Mouse (Mus musculus) layer of hippocampus, adult 11-12 months (tissue): Measurements from ENCODE around the gene Itch.
A peak's percentile ranks its signal among the peaks of the same experiment; 100 is the strongest.
"Not testable (repeated sequence)": the region's sequence is repeated elsewhere in the genome, so short reads cannot be mapped to it uniquely, and the experiment has no call there.

Source experiments
- DNase-seq: peaks from one replicate; pipeline ENCODE4 v3.0.0; 2022; ENCODE audit warnings: low spot score

Gene Itch

DNA sequence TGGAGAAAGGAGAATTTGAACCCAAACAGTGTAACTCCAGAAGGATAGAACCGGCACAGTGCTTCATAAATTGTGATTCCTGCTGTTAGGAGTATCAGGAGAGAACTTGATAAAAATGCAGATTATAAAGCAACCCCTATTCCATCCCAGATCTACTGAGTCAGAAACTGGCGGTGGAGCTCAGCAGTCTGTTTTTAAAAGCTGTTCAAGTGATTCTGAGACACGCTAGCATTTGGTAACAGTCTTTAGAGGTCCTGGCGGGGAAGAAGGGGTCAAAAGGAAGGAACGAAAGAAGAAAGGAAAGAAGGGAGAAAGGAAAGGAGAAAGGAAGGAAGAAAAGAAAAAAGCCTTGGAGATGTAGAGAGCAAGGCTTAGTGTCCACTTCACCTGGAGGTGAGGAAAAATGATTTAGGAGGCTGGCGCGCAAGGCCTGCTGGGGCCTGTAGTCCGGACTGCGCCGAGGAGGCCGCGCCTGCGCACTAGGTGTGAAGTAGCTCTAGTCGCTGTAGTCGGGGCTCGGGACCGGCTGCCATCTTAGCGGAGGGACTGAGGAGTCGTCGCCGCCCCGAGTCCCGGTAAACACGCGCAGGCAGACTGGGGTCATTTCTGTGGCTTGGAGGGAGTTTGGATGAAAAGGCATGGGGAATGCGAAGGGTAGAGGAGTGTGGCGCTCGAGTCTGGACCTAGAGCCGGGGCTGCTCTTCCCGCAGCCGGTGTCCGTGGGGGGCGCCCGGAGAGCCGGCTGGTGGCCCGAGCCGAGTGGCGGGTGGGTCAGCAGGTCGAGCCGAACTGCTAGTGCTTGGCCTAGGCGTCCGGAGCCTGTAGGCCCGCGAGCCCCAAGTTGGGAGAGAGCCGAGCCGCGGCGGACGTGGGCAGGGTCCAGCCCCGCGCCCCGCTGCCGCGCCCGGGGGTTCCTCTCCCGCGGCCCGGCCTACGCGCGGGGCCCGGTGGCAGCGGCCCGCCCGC, at the start of gene Itch:
Itch (plus strand) TSS at position 499 of the 966 bp plus-strand sequence.
- DNase-seq: peak; percentile 91

DNA sequence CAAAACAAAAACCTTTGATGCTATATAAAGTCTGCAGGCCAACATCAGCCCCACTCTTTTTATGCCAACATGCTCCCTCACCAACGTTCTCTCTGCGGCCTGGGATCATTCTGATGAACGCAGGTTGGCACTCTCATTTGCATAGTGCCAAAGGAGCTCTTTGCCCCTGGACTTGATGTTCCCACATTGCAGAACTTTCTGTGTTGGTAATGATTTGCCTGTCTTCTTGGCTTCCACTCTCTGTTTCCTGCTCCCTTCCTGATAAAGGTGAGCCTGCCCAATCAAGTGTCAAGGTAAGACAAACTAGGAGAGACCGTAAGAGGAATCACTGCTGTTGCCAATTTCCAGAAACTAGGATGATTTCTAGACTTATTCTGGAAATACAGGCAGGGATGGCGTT, 48.8 kb upstream of the Itch start:
- no peak for DNase-seq

DNA sequence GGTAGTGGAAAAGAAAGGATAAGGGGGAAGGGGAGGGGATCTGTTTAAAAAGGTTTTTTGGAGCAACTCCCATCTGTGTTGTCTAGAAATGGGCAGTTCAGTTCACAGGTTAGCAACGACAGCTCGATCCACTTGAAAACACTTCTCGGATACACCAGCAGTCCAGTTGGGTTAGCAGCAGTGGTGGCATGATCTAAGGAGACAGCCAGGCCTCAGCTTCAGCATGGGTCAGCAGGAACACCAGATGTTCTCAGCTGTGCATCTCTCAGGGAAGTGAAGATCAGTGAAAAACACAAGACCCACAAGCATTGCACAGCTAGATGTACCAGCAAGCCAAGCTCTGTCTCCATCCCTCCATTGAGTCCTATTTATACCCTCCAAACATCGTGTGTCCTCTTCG, 47.0 kb upstream of the Itch start:
- no peak for DNase-seq

DNA sequence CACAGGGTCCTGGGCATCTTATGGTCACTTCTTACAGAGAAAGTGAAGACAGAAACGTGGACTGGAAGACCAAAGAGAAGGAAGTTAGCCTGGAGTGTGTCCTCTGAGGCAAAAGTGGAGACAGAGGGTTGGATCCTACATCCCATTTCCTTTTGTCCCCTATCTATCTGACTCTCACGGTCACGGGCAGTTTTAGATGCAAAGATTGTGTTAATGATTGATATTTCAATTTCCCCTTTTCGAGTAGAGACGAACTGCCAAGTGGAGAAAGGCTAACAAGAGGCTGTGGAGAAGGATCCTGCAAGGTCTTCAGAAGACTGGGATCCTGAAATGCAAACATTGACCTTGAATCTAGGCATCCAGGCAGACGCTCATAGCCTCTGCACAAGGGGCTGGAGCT, 45.0 kb upstream of the Itch start:
- no peak for DNase-seq

DNA sequence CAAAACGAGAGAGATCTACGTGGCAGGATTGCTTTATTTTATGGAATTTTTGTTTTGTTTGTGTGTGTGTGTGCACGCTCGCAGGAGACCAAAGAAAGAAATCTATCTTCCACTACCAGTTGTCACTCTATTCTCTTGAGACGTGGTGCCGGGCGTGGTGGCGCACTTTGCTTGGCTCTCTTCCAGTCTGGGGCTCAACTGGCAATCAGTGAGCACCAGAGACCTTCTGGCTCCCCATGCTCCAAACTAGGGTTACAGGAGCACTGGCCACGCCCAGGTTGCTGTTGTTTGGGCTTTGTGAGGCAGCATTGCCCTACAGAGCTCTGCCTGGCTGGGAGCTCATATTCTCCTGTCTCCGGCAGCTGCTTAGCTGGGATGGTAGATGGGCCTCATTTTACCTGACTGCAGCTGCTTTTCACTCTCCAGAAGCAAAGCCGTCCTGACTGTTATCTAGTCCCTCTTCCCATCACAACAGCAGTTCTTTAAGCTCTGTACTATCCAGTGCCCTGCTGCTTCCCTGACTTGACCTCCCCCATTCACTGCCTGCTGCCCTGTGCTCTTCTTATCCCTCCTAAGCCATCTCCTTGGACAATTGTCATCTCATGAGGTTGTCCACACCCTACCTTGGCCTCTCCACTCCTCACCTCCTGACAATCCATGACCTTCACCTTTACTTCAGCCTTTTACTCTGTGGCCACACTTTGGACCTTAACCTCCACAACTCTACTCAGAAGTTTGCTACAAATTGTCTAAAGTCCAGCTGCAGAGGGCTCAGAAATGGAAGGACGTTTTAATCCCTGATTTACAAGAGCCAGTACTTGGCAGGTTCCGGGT, 42.2 kb upstream of the Itch start:
- DNase-seq: no peak

DNA sequence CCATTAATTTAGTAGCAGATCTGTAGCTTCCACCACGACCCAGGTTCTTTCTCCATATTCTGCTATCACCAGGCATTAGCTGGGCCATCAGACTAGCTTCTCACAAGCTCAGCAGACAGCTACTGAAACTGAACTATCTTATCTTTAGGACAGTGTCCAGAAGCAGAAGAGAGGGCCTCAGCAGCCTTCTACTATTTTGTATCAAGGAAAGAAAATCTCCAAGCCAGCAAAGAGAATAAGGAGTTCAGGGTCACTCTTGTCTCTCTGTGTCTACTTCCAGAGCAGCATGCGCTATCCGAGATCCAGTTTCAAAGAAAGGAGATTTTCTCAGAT, 41.6 kb upstream of the Itch start:
- DNase-seq: no peak

DNA sequence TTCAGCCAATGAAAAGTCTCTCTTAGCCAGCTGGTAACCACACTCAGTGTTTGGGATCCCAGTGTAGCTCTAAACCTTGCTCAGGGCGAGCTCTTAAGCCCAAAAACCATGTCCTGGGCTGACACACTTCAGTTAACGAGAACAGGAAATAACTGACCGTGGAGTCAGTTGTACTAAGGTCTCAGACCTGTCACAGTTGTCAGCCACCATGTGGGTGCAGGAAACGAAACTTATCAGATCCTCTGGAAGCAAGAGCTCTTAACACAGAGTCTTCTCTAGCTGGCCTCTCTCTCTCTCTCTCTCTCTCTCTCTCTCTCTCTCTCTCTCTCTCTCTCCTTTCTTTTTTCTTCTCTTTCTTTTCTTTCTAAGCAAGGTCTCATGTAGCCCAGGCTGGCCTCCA, 39.9 kb upstream of the Itch start:
- no peak for DNase-seq

DNA sequence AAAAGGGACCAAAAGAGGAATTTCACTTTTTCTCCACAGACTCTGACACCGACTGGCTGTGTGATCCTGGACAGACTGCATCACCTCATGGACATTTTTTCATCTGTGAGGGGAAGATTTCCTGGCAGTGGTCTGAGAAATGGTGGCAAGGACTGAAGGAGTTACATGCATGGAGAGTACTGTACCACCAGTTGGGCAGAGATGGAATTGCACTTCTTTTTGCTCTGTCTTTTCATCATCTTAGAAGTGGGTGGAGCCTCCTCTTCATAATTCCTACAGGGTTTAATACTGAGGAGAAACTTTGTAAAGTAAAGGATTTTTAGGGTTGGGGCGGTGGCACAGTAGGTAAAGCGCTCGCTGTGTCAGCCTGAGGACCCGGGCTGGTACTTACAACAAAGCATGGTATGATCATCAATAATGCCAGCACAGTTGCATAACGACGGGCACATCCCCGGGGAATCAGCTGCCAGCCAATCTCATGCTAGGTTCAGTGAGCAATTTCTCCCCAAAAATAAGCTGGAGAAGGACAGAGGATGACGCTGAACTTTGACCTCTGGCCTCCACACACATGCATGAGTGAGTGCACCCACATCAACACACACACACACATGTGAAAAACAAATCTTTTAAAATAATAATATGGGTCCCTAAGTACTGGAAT, 34.5 kb upstream of the Itch start:
- DNase-seq: peak; percentile 33

DNA sequence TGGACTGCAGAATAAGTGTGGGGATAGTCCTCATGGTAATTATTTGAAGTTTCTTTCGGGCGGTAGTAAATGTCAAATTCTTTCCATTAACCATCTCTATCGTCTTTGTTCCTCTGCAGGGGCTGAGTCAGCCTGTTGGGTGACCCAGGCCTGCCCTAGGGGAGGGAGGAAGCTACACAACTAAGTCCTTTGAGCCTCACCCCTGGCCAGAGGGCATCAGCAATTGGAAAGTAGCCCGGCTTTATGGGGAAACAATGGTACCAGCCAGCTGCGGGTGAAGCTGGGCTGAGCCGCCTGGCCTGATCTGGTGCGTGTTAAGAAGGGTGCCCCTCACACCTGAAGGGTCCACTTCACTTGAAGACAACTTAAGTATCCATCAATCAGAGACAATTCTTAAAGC, 33.9 kb upstream of the Itch start:
- DNase-seq: peak; percentile 68

DNA sequence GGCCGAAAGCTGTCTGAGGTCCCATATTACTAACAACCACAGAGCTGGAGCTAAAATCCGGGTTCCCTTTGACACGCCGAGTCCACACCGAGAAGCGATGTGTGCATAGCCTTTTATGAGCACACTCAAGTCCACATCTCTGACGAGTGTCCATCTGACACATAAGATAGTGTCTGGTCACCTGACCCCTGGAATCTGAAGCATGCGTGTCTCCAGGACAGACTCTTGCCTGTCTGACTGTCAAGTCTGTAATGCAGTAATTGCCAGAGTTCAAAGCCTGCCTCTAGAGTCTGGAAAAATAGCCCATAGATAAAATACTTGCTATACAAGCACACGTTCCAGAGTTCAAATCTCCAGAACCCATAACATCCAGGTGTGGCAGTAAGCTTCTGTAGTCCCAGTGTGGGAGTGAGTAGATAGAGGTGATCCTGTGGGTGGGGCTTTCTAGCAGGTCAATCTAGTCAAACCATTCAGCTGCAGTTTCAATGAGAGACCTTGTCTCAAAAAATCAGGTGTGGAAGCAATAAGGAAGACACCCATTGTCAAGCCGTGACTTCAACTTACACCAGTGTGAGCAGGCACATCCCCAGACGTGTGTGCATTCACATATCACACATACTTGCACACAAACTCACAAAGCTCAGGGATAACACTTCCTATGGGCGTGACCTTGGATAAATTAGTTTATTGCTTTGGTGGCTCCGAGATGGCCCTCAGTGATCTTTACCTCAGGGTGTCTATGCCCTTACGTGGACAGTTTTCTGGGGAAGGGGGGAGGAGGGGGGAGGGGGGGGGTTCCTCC, 33.1 kb upstream of the Itch start:
- DNase-seq: no peak

DNA sequence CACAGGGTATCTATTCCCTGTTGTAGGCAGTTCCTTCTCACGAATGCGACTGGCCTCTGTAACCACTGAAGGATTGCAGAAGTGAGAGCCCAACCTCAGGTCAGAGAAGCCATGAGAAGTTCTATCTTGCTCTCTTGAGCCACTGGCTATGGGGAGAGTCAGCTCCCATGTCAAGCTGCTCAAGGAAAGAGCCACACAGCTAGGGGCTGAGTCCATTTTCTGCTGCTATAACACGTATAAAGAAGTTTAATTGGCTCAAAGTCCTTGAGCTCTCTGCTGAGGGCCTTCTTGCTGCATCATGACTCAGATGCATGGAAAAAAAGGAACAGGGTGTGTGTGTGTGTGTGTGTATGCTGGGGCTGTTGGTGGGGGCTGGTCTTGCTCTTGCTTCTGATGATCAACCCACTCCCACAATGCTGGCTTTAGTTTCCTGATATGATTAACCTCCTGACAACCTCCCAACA, 32.5 kb upstream of the Itch start:
- DNase-seq: no peak

DNA sequence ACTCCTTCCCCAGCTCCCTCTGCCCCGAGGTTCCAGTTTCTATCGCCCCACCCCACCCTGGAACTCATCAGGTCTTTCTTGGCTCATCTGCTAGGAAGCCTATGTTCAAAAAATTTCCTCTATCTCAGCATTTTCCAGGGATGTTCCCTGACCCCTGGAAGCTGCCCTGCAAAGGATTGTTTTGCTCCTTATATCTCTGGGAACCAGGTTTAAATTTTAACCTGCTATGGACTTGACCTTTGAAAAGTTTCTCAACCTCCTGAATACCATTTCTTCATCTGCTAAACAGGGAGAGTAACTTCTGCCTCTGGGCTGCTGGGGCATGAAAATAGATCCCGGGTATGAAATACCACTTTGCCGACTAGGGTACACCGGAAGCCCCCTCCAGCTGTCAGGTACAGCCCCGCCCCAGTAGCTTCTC, 31.5 kb upstream of the Itch start:
- DNase-seq: no peak

DNA sequence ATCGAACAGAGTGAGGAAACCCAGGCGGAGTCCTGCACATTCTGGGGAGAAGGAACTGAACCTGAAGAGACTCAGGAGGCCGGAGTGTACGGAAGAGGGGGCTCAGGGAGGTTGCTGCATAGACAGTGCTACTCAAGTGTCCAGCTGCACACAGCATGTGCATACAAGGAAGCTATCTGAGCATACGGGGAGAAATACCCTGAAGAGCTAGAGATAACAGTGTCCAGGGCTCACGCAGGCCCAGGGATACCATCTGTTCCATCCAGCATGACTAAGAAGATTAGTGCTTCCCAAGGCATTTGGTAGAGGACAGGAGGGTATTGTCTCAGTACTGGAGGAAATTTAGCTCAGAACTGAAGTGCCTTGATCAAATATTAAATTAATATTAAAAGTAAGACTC, 29.7 kb upstream of the Itch start:
- no peak for DNase-seq

DNA sequence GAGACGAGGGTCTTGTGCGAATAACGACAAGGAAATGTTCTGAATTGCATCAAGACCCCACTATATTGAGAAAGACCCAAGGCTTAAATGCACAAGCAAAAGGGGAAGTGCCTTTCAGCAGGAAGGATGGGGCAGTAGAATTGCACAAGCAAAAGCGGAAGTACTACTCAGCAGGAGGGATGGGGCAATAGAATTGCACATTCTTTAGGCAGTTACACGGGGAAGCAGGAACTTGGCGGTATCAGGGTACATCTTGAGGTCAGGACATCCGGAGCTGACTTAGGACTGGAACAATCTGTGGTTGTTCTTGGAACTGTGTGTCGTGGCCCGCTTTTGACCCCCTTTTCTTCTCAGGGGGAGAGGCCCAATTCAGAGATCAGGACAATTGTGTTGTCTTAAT, 26.0 kb upstream of the Itch start:
- not testable (repeated sequence) for DNase-seq

DNA sequence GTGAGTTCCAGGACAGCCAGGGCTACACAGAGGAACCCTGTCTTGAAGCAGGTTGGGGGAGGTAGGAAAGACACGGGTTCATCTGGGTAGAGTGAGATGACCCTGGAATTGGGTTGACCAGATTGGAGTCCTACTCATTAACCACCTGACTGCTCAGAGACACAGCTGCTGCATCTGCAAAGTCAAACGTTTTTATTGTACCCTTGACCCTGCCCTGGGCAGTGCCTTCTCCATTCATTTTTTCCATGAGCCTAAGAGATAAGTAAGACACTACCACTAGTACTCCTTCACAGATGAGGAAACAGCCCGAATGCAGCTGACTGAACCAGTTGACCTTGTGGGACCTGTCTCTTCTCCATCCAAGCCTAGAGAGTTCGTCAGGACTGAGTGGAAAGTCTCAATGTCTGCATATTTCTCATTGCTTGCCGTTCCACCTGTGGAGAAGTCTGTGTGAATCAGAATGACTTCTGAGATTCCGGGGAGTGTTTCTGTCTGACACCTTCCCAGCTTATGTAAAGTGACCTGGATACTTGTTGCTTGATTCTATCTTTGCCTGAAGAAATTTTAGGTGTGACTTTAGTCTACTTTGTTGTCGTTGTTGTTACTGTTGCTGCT, 18.0 kb upstream of the Itch start:
- DNase-seq: no peak

DNA sequence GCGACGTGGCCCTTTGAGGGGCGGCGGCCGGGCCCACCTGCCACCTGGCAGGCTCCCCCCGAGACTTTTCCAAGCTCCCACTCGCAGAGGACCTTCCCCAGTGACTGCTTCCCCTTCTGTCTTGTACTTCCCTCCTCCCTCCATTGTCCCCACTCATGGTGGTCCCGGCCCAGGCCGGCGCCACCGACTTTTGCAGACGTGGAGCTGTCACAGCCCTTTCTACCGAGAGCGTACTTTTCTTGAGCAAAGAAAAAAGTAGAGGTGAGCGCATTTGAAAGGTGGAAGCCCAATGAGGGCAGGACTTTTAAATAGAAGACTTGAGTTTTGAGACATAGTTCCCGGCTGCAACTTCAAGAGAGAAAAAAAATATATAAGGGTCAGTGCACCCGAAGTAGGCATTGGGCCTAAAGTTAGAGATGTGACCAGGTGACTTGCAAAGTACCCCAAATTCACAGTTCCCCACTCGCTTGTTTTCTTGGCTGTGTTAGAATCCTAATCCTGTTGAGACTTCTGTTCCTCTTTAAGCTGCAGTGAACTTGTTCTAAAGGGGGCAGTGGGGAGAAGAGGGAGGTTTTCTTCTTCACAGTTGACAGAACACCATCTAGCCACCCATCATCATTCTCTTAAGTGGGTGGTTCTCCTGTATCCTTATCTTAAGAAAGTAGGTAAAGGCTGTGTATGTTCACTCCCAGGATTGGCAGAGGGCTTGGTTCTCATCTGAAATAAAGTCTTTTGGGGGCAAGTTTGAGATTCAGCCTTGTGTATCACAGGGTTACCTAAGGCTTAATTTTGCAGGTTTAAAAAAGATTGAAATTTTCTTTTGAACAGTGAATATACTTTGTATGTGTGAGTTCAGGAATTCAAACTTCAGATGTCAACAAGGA, 910 bp downstream of the Itch start:
- no peak for DNase-seq

DNA sequence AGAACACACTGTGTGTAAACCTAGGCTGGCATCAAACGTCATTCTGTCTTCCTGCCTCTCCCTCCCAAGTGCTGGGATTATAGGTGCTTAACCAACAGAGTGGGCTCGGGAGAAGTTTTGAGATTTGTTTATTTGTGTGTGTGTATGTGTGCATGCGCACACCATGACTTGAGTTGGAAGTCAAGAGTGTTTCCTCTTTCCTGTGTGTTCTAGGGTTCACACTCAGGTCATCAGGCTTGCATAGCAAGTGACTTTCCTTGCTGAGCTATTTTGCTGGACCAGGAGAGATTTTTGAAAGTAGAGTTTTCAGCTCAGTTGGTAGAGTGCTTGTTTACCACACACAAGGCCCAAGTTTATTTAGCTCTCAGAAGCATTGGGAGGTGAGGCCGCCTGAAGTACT, 1.8 kb downstream of the Itch start:
- no peak for DNase-seq

DNA sequence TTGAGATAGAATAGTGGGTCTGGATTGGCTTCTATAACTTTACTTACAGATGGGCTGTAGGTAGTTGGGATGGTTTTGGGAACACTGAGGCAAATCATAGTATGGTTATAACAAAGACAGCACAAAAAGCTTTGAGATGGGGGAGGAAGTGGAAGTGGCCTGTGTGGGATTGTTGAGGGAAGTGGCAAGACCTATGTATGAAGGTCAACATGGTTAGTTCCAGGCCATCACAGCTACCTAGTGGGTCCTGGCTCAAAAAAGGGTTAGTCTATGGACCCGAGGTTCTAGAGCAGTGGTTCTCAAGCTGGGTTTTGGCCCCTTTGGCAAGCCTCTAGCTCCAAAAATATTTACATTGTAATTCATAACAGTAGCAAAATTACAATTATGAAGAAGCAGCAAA, 2.2 kb downstream of the Itch start:
- DNase-seq: no peak

DNA sequence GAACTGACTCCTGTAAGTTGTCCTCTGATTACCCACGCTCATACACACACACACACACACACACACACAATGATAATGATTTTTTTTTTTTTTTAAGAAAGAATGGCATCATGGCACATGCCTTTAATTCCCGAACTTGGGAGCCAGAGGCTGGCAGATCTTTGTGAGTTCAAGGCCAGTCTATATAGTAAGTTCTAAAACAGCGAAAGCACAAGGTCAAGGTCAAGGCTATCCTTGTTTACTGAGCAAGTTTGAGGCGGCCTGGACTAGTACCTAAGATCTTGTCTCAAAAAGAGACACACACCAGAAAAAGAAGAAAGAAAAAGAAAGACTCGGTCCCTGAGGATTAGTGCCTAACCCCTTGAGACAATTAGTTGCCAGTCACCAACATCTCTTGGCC, 7.7 kb downstream of the Itch start:
- no peak for DNase-seq

DNA sequence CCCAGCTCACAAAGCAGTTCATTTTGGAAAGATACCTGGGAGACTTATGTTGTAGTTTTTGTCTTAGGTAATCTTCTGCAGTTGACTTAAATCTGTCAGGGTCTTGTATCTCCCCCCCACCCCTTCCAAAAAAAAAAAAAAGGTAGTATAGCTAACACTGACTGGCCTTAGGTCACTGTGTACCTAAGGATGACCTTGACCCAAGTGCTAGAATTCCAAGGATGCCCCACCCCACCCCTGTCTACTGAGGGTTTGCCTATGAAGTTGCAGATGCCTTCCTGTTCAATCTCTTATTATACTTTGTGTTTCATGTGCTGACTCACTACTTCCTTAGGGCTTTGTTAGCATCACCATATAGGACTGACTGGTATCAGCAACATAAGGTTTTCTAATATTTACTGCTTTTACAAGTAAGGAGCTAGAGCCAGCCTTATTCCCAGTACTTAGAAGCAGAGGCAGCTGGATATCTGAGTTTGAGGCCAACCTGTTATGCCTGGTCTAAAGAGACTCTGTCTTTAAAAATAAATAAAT, 8.8 kb downstream of the Itch start:
- no peak for DNase-seq
